Mouse (Mus musculus) activated CD4-positive, CD25-positive, alpha-beta regulatory T cell, adult 4 months (primary cell): ENCODE results near the gene Mrpl39. TPM values are rescaled to one million over a fixed set of nuclear protein-coding genes. Genes with fewer than 3 reads are reported as not detected.

Experiments used
- ATAC-seq: one replicate; pipeline ENCODE4 v1.8.0; 2017
- polyA plus RNA-seq, 2 experiments: library from polyadenylated mRNA; unstranded; fragments of 100-300 nt; shearing (Covaris generic); gene quantifications; one replicate each; pipeline ENCODE4 v1.2.1; 2017

Mrpl39 gene
- polyA plus RNA-seq, 2 experiments from 2014 or later = 22.8 to 25.8 TPM

GRCm38 (mm10) chr16:84744703-84745490, 9.4 kb upstream of the Mrpl39 start:
- no peak for ATAC-seq

- no peak for ATAC-seq
Measured at GRCm38 (mm10) chr16:84737358-84737757, 1.8 kb upstream of the Mrpl39 start.

- peak; percentile 11 for ATAC-seq
Measured at GRCm38 (mm10) chr16:84734806-84735165, 756 bp downstream of the Mrpl39 start.

GRCm38 (mm10) chr16:84720670-84721069, 14.9 kb downstream of the Mrpl39 start:
- ATAC-seq = no peak

- ATAC-seq = no peak
Measured at GRCm38 (mm10) chr16:84718250-84718649, 17.3 kb downstream of the Mrpl39 start.

- no peak for ATAC-seq
Measured at GRCm38 (mm10) chr16:84717618-84718248, 17.8 kb downstream of the Mrpl39 start.

- ATAC-seq = no peak
Measured at GRCm38 (mm10) chr16:84716724-84717617, 18.6 kb downstream of the Mrpl39 start.

- no peak for ATAC-seq
Measured at GRCm38 (mm10) chr16:84716197-84716596, 19.3 kb downstream of the Mrpl39 start.

- no peak for ATAC-seq
Measured at GRCm38 (mm10) chr16:84714978-84715377, 20.6 kb downstream of the Mrpl39 start.

GRCm38 (mm10) chr16:84713926-84714325, 21.6 kb downstream of the Mrpl39 start:
- peak; percentile 24 for ATAC-seq

GRCm38 (mm10) chr16:84713156-84713555, 22.4 kb downstream of the Mrpl39 start:
- ATAC-seq = peak; percentile 87

GRCm38 (mm10) chr16:84708649-84709048, 26.9 kb downstream of the Mrpl39 start:
- no peak for ATAC-seq

GRCm38 (mm10) chr16:84707802-84708201, 27.7 kb downstream of the Mrpl39 start:
- no peak for ATAC-seq

GRCm38 (mm10) chr16:84706571-84706970, 29.0 kb downstream of the Mrpl39 start:
- ATAC-seq = no peak

GRCm38 (mm10) chr16:84705507-84705906, 30.0 kb downstream of the Mrpl39 start:
- ATAC-seq = no peak

- ATAC-seq = no peak
Measured at GRCm38 (mm10) chr16:84704661-84705240, 30.8 kb downstream of the Mrpl39 start.

- ATAC-seq = peak; percentile 20
Measured at GRCm38 (mm10) chr16:84703769-84704660, 31.5 kb downstream of the Mrpl39 start.

GRCm38 (mm10) chr16:84703129-84703768, 32.3 kb downstream of the Mrpl39 start:
- peak; percentile 78 for ATAC-seq

GRCm38 (mm10) chr16:84702230-84703128, 33.1 kb downstream of the Mrpl39 start:
- peak; percentile 57 for ATAC-seq

- ATAC-seq = no peak
Measured at GRCm38 (mm10) chr16:84701041-84701440, 34.5 kb downstream of the Mrpl39 start.
